Comparison of ENCODE assay signal across 8 mouse cellular contexts in the genomic region with DNA sequence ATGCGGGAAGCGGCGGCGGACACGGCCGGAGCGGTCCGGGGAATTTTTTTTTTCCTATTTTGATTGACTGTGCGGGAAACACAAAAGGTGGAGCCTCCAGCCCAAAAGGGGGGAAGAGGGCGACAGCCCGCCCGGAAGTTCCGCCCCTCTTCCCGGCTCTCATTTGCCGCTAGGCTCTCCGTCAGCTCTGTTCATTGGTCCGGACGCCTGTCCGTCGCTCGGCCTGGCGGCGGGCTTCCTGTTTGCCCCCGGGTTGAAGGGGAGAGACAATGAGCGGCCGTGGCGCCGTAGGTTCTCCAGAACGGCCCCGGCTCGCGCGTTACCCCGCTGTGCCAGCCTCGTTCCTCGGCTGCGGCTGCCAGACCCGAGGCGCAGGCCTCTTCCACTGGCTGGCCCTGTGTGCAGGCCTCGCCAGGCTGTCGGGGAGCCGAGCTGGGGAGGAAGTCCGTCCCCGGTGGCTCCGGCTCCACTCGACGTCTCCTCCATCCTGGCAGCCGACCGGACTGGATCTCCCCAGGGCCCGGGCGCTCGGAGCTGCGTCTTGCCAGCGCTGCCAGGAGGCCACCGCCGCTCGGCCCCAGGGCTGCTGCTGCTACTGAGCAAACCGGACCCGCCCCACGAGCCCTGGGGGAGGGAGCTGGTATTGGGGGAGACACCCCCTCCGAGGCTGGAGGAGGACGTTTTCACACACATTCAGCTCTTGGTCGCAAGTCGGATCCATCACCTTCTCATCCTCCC. TPM values are rescaled to one million over a fixed set of nuclear protein-coding genes. Genes with fewer than 3 reads are reported as not detected.
DNase-seq lines count a peak whose midpoint lies in the region; ATAC-seq and TF ChIP-seq lines count a peak whose summit lies in the region.

A gene (minus strand): TSS at position 110 of the 738 bp plus-strand sequence.

- DNase-seq in heart, postnatal 10 days: peak; percentile 98
- DNase-seq in large intestine, adult 2 months (ENCODE audit: low read depth, low spot score): peak; percentile 94
- DNase-seq in liver, postnatal 0 days: peak; percentile 97
- DNase-seq in testis, postnatal 10 days (ENCODE audit: low spot score): peak; percentile 96

- peaks cover 15% of the 10 kb centered on the region for H3K36me3 ChIP-seq in ES-Bruce4 (ENCODE audit: control insufficient read depth, insufficient read depth, low read length, poor library complexity, severe bottlenecking)
- H3K36me3 ChIP-seq in forebrain, embryonic 13.5 days (ENCODE audit: poor library complexity, severe bottlenecking): 0 out of 2 replicates have a peak, but pooled peaks cover 3% of the 10 kb centered on the region
- H3K36me3 ChIP-seq in liver, postnatal 0 days (replicated peaks; ENCODE audit: insufficient read depth, low read length): peaks cover 7% of the 10 kb centered on the region; the same call in 1 of the 2 replicates
- no peaks in the 10 kb centered on the region; the same call in 1 of the 2 replicates for H3K36me3 ChIP-seq in neural tube, embryonic 14.5 days (ENCODE audit: control insufficient read depth, insufficient read depth, low read length)

- peaks cover 9% of the 10 kb centered on the region for H3K4me1 ChIP-seq in ES-Bruce4 (ENCODE audit: control insufficient read depth, insufficient read depth, low read length)
- H3K4me1 ChIP-seq in forebrain, embryonic 13.5 days: peaks cover 28% of the 10 kb centered on the region
- H3K4me1 ChIP-seq in liver, postnatal 0 days (ENCODE audit: insufficient read depth): peaks cover 27% of the 10 kb centered on the region
- H3K4me1 ChIP-seq in neural tube, embryonic 14.5 days (ENCODE audit: control insufficient read depth, insufficient read depth, low read length): peaks cover 22% of the 10 kb centered on the region

- peak; percentile 13 for TF ChIP-seq POLR2A in ES-Bruce4 (IDR thresholded peaks at IDR 0.05; ENCODE audit: insufficient read depth, low read length)

- peak within 1 kb of the TSS; percentile 91 for H3K27ac ChIP-seq in ES-Bruce4 (ENCODE audit: insufficient read depth, low read length)
- H3K27ac ChIP-seq in forebrain, embryonic 13.5 days: peak within 1 kb of the TSS; percentile 100
- H3K27ac ChIP-seq in liver, postnatal 0 days (ENCODE audit: low read depth): peak within 1 kb of the TSS; percentile 100
- peak within 1 kb of the TSS; percentile 100 for H3K27ac ChIP-seq in neural tube, embryonic 14.5 days (ENCODE audit: low read depth, low read length)

- peak within 1 kb of the TSS; percentile 80 for H3K4me2 ChIP-seq in forebrain, embryonic 13.5 days
- peak within 1 kb of the TSS; percentile 70 for H3K4me2 ChIP-seq in liver, postnatal 0 days (ENCODE audit: low read depth, low read length)
- H3K4me2 ChIP-seq in neural tube, embryonic 14.5 days (ENCODE audit: low read depth, low read length): peak within 1 kb of the TSS; percentile 57

- H3K4me3 ChIP-seq in ES-Bruce4 (ENCODE audit: low read depth, low read length): peak within 1 kb of the TSS; percentile 90
- H3K4me3 ChIP-seq in forebrain, embryonic 13.5 days: peak within 1 kb of the TSS; percentile 98
- H3K4me3 ChIP-seq in liver, postnatal 0 days (ENCODE audit: low read depth, low read length): peak within 1 kb of the TSS; percentile 98
- H3K4me3 ChIP-seq in neural tube, embryonic 14.5 days (ENCODE audit: low read depth, low read length): peak within 1 kb of the TSS; percentile 100

- H3K27me3 ChIP-seq in ES-Bruce4 (ENCODE audit: control insufficient read depth, insufficient read depth, low read length, poor library complexity, severe bottlenecking): no peaks in the 10 kb centered on the region
- no peaks in the 10 kb centered on the region for H3K27me3 ChIP-seq in forebrain, embryonic 13.5 days
- H3K27me3 ChIP-seq in liver, postnatal 0 days (ENCODE audit: insufficient read depth, low read length): no peaks in the 10 kb centered on the region
- H3K27me3 ChIP-seq in neural tube, embryonic 14.5 days (ENCODE audit: control insufficient read depth, insufficient read depth, low read length): no peaks in the 10 kb centered on the region

- peak within 1 kb of the TSS; percentile 100 for H3K9ac ChIP-seq in ES-Bruce4 (ENCODE audit: low read depth, poor library complexity, severe bottlenecking)
- peak within 1 kb of the TSS; percentile 100 for H3K9ac ChIP-seq in forebrain, embryonic 13.5 days
- peak within 1 kb of the TSS; percentile 100 for H3K9ac ChIP-seq in liver, postnatal 0 days (replicated peaks)
- peak within 1 kb of the TSS; percentile 100 for H3K9ac ChIP-seq in neural tube, embryonic 14.5 days (replicated peaks; ENCODE audit: low read depth, low read length)

- TF ChIP-seq EP300 in ES-Bruce4 (IDR thresholded peaks at IDR 0.05; ENCODE audit: insufficient read depth, low read depth, low read length): no peak
- TF ChIP-seq EP300 in liver, postnatal 0 days (IDR thresholded peaks at IDR 0.05; ENCODE audit: low read depth): no peak

- intact Hi-C loops in heart, postnatal 10 days (cut with DNase I): loop anchor here (1.0 to 5.0 kb wide), 3 partner anchors 16 to 67 kb away; no protein-coding TSS in a partner anchor

- WGBS in forebrain, embryonic 13.5 days: under 1% methylated on average over 59 of the region's 64 CpGs
- WGBS in large intestine, adult 2 months: under 1% methylated on average over 62 of the region's 64 CpGs
- WGBS in liver, postnatal 0 days (ENCODE audit: insufficient replicate concordance): under 1% methylated on average over 60 of the region's 64 CpGs
- under 1% methylated on average over 64 of the region's 64 CpGs for WGBS in neural tube, embryonic 14.5 days

- peak; percentile 92 for ATAC-seq in cerebellum, adult (ENCODE audit: insufficient number of reproducible peaks, low FRiP score, low TSS enrichment)
- peak; percentile 94 for ATAC-seq in forebrain, embryonic 13.5 days
- peak; percentile 74 for ATAC-seq in liver, postnatal 0 days
- peak; percentile 94 for ATAC-seq in neural tube, embryonic 14.5 days (ENCODE audit: low read depth)

- no peak for TF ChIP-seq CTCF in ES-Bruce4 (IDR thresholded peaks at IDR 0.05; ENCODE audit: low read depth, low read length)
- TF ChIP-seq CTCF in liver, postnatal 0 days (IDR thresholded peaks at IDR 0.05; ENCODE audit: low read depth): no peak

- no peaks in the 10 kb centered on the region for H3K9me3 ChIP-seq in ES-Bruce4 (replicated peaks; ENCODE audit: control insufficient read depth, insufficient read depth, low read length, poor library complexity, severe bottlenecking)
- H3K9me3 ChIP-seq in forebrain, embryonic 13.5 days (replicated peaks): no peaks in the 10 kb centered on the region
- H3K9me3 ChIP-seq in liver, postnatal 0 days (ENCODE audit: low read length): no peaks in the 10 kb centered on the region
- H3K9me3 ChIP-seq in neural tube, embryonic 14.5 days (ENCODE audit: control insufficient read depth, low read length): no peaks in the 10 kb centered on the region

RNA-seq across cellular contexts. Expression of the gene that starts here (rescaled TPM):
- 98.0 and 102 TPM in 2 replicates for polyA plus RNA-seq in ES-Bruce4 (2011; ENCODE audit: insufficient read depth, insufficient read length, low read depth, missing spikeins)
- polyA plus RNA-seq in forebrain, embryonic 13.5 days (2015; fragmentation: Nextera tagmentation; extraction: Ambion mirVana): 64.3 and 66.6 TPM in 2 replicates
- total RNA-seq in heart, postnatal 10 days (2021): 10 to 100 TPM; 60.3 to 61.8 TPM
- polyA plus RNA-seq in large intestine, adult 2 months (2012; rRNA removed): 13.3 and 23.5 TPM in 2 replicates
- polyA plus RNA-seq in liver, postnatal 0 days (2015; fragmentation: Nextera tagmentation; extraction: Ambion mirVana): 20.5 and 21.8 TPM in 2 replicates
- 45.3 and 48.6 TPM in 2 replicates for polyA plus RNA-seq in neural tube, embryonic 14.5 days (2014; fragmentation: Nextera tagmentation; extraction: Ambion mirVana)

Comparison
In these comparisons a context has a peak if more than half of its experiments do, and no peak if none do; other contexts are left out.
1. Peak in every context shown above with its lines: DNase-seq, ATAC-seq, H3K4me3 ChIP-seq and H3K27ac ChIP-seq.